Mouse (Mus musculus): Measurements from ENCODE around the gene Cyp4a10.
"Not testable (repeated sequence)": the region's sequence is repeated elsewhere in the genome, so short reads cannot be mapped to it uniquely, and the experiment has no call there.

The Cyp4a10 gene

GRCm38 (mm10) chr4:115518000-115518399, at the start of gene Cyp4a10:
Cyp4a10 (plus strand) TSS chr4:115518264.
- DNase-seq (ENCODE audit: low spot score in 2 of 2), result not testable (repeated sequence)

- DNase-seq (ENCODE audit: low spot score in 2 of 2), result not testable (repeated sequence)
Measured at GRCm38 (mm10) chr4:115473585-115473984, 44.5 kb upstream of the Cyp4a10 start.

GRCm38 (mm10) chr4:115476051-115476450, 42.0 kb upstream of the Cyp4a10 start:
- DNase-seq (ENCODE audit: low spot score in 2 of 2), result not testable (repeated sequence)

- DNase-seq (ENCODE audit: low spot score in 2 of 2), result no peak
Measured at GRCm38 (mm10) chr4:115481006-115481652, 36.9 kb upstream of the Cyp4a10 start.

GRCm38 (mm10) chr4:115496001-115496400, 22.1 kb upstream of the Cyp4a10 start, which contains the start of gene Cyp4a14:
Cyp4a14 (minus strand) TSS chr4:115496142.
- no peak for DNase-seq (ENCODE audit: low spot score in 2 of 2)

- DNase-seq (ENCODE audit: low spot score in 2 of 2), result no peak
Measured at GRCm38 (mm10) chr4:115497466-115497865, 20.6 kb upstream of the Cyp4a10 start.

GRCm38 (mm10) chr4:115513964-115514363, 4.1 kb upstream of the Cyp4a10 start:
- DNase-seq (ENCODE audit: low spot score in 2 of 2), result not testable (repeated sequence)

GRCm38 (mm10) chr4:115519444-115519843, 1.4 kb downstream of the Cyp4a10 start:
- DNase-seq (ENCODE audit: low spot score in 2 of 2), result no peak

- DNase-seq (ENCODE audit: low spot score in 2 of 2), result no peak
Measured at GRCm38 (mm10) chr4:115521766-115522165, 3.7 kb downstream of the Cyp4a10 start.

- DNase-seq (ENCODE audit: low spot score in 2 of 2), result no peak
Measured at GRCm38 (mm10) chr4:115545101-115545500, 27.0 kb downstream of the Cyp4a10 start.

- no peak for DNase-seq (ENCODE audit: low spot score in 2 of 2)
Measured at GRCm38 (mm10) chr4:115546141-115546828, 28.2 kb downstream of the Cyp4a10 start.

GRCm38 (mm10) chr4:115552726-115553125, 34.7 kb downstream of the Cyp4a10 start:
- DNase-seq (ENCODE audit: low spot score in 2 of 2), result no peak

GRCm38 (mm10) chr4:115555513-115555912, 37.4 kb downstream of the Cyp4a10 start:
- no peak for DNase-seq (ENCODE audit: low spot score in 2 of 2)

GRCm38 (mm10) chr4:115557861-115558561, 39.9 kb downstream of the Cyp4a10 start:
- DNase-seq (ENCODE audit: low spot score in 2 of 2), result no peak

GRCm38 (mm10) chr4:115561236-115561635, 43.2 kb downstream of the Cyp4a10 start:
- DNase-seq (ENCODE audit: low spot score in 2 of 2), result not testable (repeated sequence)

- no peak for DNase-seq (ENCODE audit: low spot score in 2 of 2)
Measured at GRCm38 (mm10) chr4:115563401-115563800, 45.3 kb downstream of the Cyp4a10 start, which contains the start of gene Cyp4a31. Cyp4a31 (plus strand) TSS chr4:115563649.

GRCm38 (mm10) chr4:115564469-115565225, 46.6 kb downstream of the Cyp4a10 start:
- not testable (repeated sequence) for DNase-seq (ENCODE audit: low spot score in 2 of 2)

GRCm38 (mm10) chr4:115575255-115575654, 57.2 kb downstream of the Cyp4a10 start:
- DNase-seq (ENCODE audit: low spot score in 2 of 2), result no peak

- no peak for DNase-seq (ENCODE audit: low spot score in 2 of 2)
Measured at GRCm38 (mm10) chr4:115575776-115576175, 57.7 kb downstream of the Cyp4a10 start.

- DNase-seq (ENCODE audit: low spot score in 2 of 2), result peak; percentile 42 to 63
Measured at GRCm38 (mm10) chr4:115583036-115583435, 65.0 kb downstream of the Cyp4a10 start.
